In genomic region chr13:33074029-33074428, GRCm38 (mm10) we compare ENCODE assay signal across 10 mouse cellular contexts. TPM values are rescaled to one million over a fixed set of nuclear protein-coding genes. Genes with fewer than 3 reads are reported as not detected.
A peak's percentile ranks its signal among the peaks of the same experiment; 100 is the strongest.
DNase-seq lines count a peak whose midpoint lies in the region; ATAC-seq and TF ChIP-seq lines count a peak whose summit lies in the region.
"Had no signal": no experiment of that assay in that cellular context is flagged by ENCODE, and none has a peak within 500 bp of the region (broad histone marks: within the 10 kb centered on the region; RNA-seq: fewer than 3 reads in every experiment).

No protein-coding gene starts in this region.

- H3K27ac ChIP-seq in liver, embryonic 16.5 days (ENCODE audit: low read length) = no peak overlapping the region
- no peak overlapping the region for H3K27ac ChIP-seq in spleen, adult 2 months (ENCODE audit: insufficient read depth, low read length)

- H3K4me3 ChIP-seq in liver, embryonic 16.5 days (ENCODE audit: low read depth, low read length) = no peak overlapping the region
- H3K4me3 ChIP-seq in spleen, adult 2 months (ENCODE audit: extremely low read depth, insufficient read depth, insufficient read length) = no peak overlapping the region

- intact Hi-C loops in heart, postnatal 10 days (cut with DNase I) = loop anchor here (1.0 to 10.0 kb wide), 4 partner anchors 69 to 691 kb away; no protein-coding TSS in a partner anchor

- no peaks in the 10 kb centered on the region for H3K27me3 ChIP-seq in liver, embryonic 16.5 days (ENCODE audit: control insufficient read depth, insufficient read depth, low read depth, low read length)
- no peaks in the 10 kb centered on the region for H3K27me3 ChIP-seq in spleen, adult 2 months (ENCODE audit: control insufficient read depth, insufficient read depth, low read length)

- H3K36me3 ChIP-seq in liver, embryonic 16.5 days (ENCODE audit: control insufficient read depth, insufficient read depth) = no peaks in the 10 kb centered on the region
- no peaks in the 10 kb centered on the region for H3K36me3 ChIP-seq in spleen, adult 2 months (ENCODE audit: control insufficient read depth, insufficient read depth, low read length)
- H3K36me3 ChIP-seq: G1E had no signal

- TF ChIP-seq CTCF in spleen, adult 2 months (IDR thresholded peaks at IDR 0.05; ENCODE audit: extremely low read depth, insufficient read depth, insufficient read length, insufficient replicate concordance) = peak; percentile 56; the same call in 1 of the 2 replicates

- no peak for TF ChIP-seq POLR2A in spleen, adult 2 months (IDR thresholded peaks at IDR 0.05; ENCODE audit: low read depth, low read length)

- H3K4me1 ChIP-seq in liver, embryonic 16.5 days (ENCODE audit: control insufficient read depth, low read depth, low read length) = no peaks in the 10 kb centered on the region
- no peaks in the 10 kb centered on the region; the same call in 1 of the 2 replicates for H3K4me1 ChIP-seq in spleen, adult 2 months (ENCODE audit: control insufficient read depth, insufficient read depth, insufficient read length)

- DNase-seq in cerebellum, postnatal 10 days = peak; percentile 27 to 52
- no peak for DNase-seq in cerebellum, postnatal 4 days (ENCODE audit: low spot score in 2 of 2)
- peak; percentile 84 for DNase-seq in 3T3-L1 (ENCODE audit: low read depth, low spot score)
- peak; percentile 71 for DNase-seq in adrenal gland, postnatal 10 days
- peak; percentile 68 to 78 for DNase-seq in heart, postnatal 10 days
- DNase-seq in spleen, adult 2 months (ENCODE audit: low read depth in 1 of 2, low spot score in 2 of 2) = peak in 1 of 2 experiments; percentile 42
- DNase-seq in right cerebral cortex, adult 2 months (ENCODE audit: low spot score in 2 of 2) = no peak

- H3K9ac ChIP-seq in liver, embryonic 16.5 days (ENCODE audit: low read depth, low read length) = no peak overlapping the region

- H3K4me2 ChIP-seq in liver, embryonic 16.5 days (ENCODE audit: low read depth, low read length) = no peak overlapping the region

- H3K9me3 ChIP-seq in liver, embryonic 16.5 days (replicated peaks; ENCODE audit: control insufficient read depth, low read length) = no peaks in the 10 kb centered on the region
- H3K9me3 ChIP-seq: G1E had no signal

- ATAC-seq in liver, embryonic 16.5 days (ENCODE audit: low read depth) = peak; percentile 64; the same call in 1 of the 2 replicates

RNA-seq across cellular contexts. Expression of gene Serpinb1b, which starts 4.3 kb away (rescaled TPM):
- total RNA-seq in adrenal gland, postnatal 10 days (2021) = under 1 TPM; 0.24 to 0.27 TPM
- not detected for total RNA-seq in heart, postnatal 10 days (2021)
- not detected in 2 replicates for polyA plus RNA-seq in liver, embryonic 16.5 days (2015; fragmentation: Nextera tagmentation; extraction: Ambion mirVana)
- 0.06 and 0.21 TPM in 2 replicates for polyA plus RNA-seq in spleen, adult 2 months (2012; rRNA removed)
- total RNA-seq: G1E had no signal
- polyA plus RNA-seq: G1E had no signal

RNA-seq across cellular contexts. Expression of gene Serpinb9b, which starts 46.8 kb away (rescaled TPM):
- total RNA-seq in adrenal gland, postnatal 10 days (2021) = not detected
- total RNA-seq in heart, postnatal 10 days (2021) = under 1 TPM; 0.10 to 0.43 TPM
- polyA plus RNA-seq in liver, embryonic 16.5 days (2015; fragmentation: Nextera tagmentation; extraction: Ambion mirVana) = 0.05 TPM in 1 of 2 replicates, not detected in the other
- 0.32 and 0.36 TPM in 2 replicates for polyA plus RNA-seq in spleen, adult 2 months (2012; rRNA removed)
- total RNA-seq: left cerebral cortex, postnatal 10 days had no signal
- polyA plus RNA-seq: G1E had no signal

Comparison
In these comparisons a context has a peak if more than half of its experiments do, and no peak if none do; other contexts are left out.
1. DNase-seq: peak in cerebellum, postnatal 10 days (2 of 2), 3T3-L1 (single experiment), adrenal gland, postnatal 10 days (single experiment) and heart, postnatal 10 days (2 of 2); none in cerebellum, postnatal 4 days (0 of 2) and right cerebral cortex, adult 2 months (0 of 2).